Mouse (Mus musculus) cerebellum, adult 2 months (tissue): ENCODE results near the gene Bpi. TPM values are rescaled to one million over a fixed set of nuclear protein-coding genes. Genes with fewer than 3 reads are reported as not detected.

Experiments used
- DNase-seq, 2 experiments: peaks; one replicate each; pipeline ENCODE4 v3.0.0; 2021
- H3K27ac ChIP-seq: fragments of 200-500 bp; 2 replicates; pipeline ENCODE4 v1.5.1; 2012; ENCODE audit warnings: low read length, control low read depth, inconsistent platforms; ENCODE audit not compliant: insufficient read depth
- H3K27me3 ChIP-seq: fragments of 200-500 bp; 2 replicates; pipeline ENCODE4 v1.6.1; 2012; ENCODE audit warnings: inconsistent platforms, mild to moderate bottlenecking, low read length, moderate library complexity; ENCODE audit not compliant: control insufficient read depth, insufficient read depth
- H3K4me1 ChIP-seq: fragments of 200-500 bp; 2 replicates; pipeline ENCODE4 v1.6.1; 2011; ENCODE audit warnings: low read length; ENCODE audit not compliant: control insufficient read depth, insufficient read depth
- H3K4me3 ChIP-seq: fragments of 200-500 bp; replicated peaks from 2 replicates; pipeline ENCODE3; 2011; ENCODE audit warnings: mild to moderate bottlenecking, low read depth, low read length, control low read depth; ENCODE audit not compliant: insufficient read depth
- CTCF ChIP-seq: fragments of 200-500 bp; IDR thresholded peaks from 2 replicates; pipeline ENCODE4 v1.5.1; 2011; ENCODE audit warnings: low read depth, mild to moderate bottlenecking, control low read depth, low read length, moderate library complexity, borderline replicate concordance; ENCODE audit not compliant: insufficient read depth
- POLR2A ChIP-seq: fragments of 200-500 bp; IDR thresholded peaks from 2 replicates; pipeline ENCODE4 v1.6.1; 2011; ENCODE audit warnings: low read length, control low read depth, borderline replicate concordance; ENCODE audit not compliant: insufficient read depth
- WGBS: fragments of 180-500 bp; shearing (Covaris S2); methylation state at CpG from one replicate; pipeline ENCODE4 v1.1.7; 2018; 5-methylcytosine and 5-hydroxymethylcytosine counted together
- polyA plus RNA-seq: library from polyadenylated mRNA; depleted of rRNA; stranded (reverse); fragments of >200 nt; gene quantifications from 2 replicates; pipeline ENCODE4 v1.2.3, GENCODE M21; 2012

Bpi gene
- polyA plus RNA-seq, 1 experiment: not detected

- peaks cover 4% of the 10 kb centered on the region for H3K4me1 ChIP-seq
- H3K27me3 ChIP-seq: no peaks in the 10 kb centered on the region
- H3K4me3 ChIP-seq: no peak overlapping the region
- WGBS: 82% methylated on average over 16 of the region's 16 CpGs
- H3K27ac ChIP-seq: no peak overlapping the region
- no peak for TF ChIP-seq CTCF
- no peak for TF ChIP-seq POLR2A
- no peak for DNase-seq
These were observed 23.8 kb downstream of the Bpi start for GRCm38 (mm10) chr2:158281497-158282205.

- no peak overlapping the region for H3K27ac ChIP-seq
- H3K27me3 ChIP-seq: no peaks in the 10 kb centered on the region
- DNase-seq: peak; percentile 31 to 50
- H3K4me3 ChIP-seq: no peak overlapping the region
- whole genome bisulfite sequencing: 30% methylated on average over 7 of the region's 7 CpGs
- peaks cover 4% of the 10 kb centered on the region for H3K4me1 ChIP-seq
- TF ChIP-seq POLR2A: no peak
- TF ChIP-seq CTCF: no peak
These were observed 25.2 kb downstream of the Bpi start for GRCm38 (mm10) chr2:158283136-158283535.

- Histone ChIP-seq H3K4me3 (no peak overlapping the region), H3K4me1 (peaks cover 4% of the 10 kb centered on the region), H3K27ac (no peak overlapping the region), H3K27me3 (no peaks in the 10 kb centered on the region)
- TF ChIP-seq CTCF: no peak
- no peak for TF ChIP-seq POLR2A
- no peak for DNase-seq
- WGBS: 94% methylated on average over 6 of the region's 6 CpGs
These were observed 25.9 kb downstream of the Bpi start for GRCm38 (mm10) chr2:158283771-158284170.

- DNase-seq: peak; percentile 46 to 52
- no peak overlapping the region for H3K4me3 ChIP-seq
- H3K27me3 ChIP-seq: no peaks in the 10 kb centered on the region
- TF ChIP-seq CTCF (peak; percentile 90), POLR2A (no peak)
- no peak overlapping the region for H3K27ac ChIP-seq
- WGBS: 46% methylated on average over 11 of the region's 11 CpGs
- peaks cover 4% of the 10 kb centered on the region for H3K4me1 ChIP-seq
These were observed 26.7 kb downstream of the Bpi start for GRCm38 (mm10) chr2:158284571-158284970.

GRCm38 (mm10) chr2:158285655-158286054, 27.8 kb downstream of the Bpi start:
- H3K4me1 ChIP-seq: peaks cover 4% of the 10 kb centered on the region
- no peak overlapping the region for H3K27ac ChIP-seq
- no peak overlapping the region for H3K4me3 ChIP-seq
- no peaks in the 10 kb centered on the region for H3K27me3 ChIP-seq
- TF ChIP-seq CTCF (no peak), POLR2A (no peak)
- DNase-seq: no peak
- WGBS: 43% methylated on average over 6 of the region's 6 CpGs

- Histone ChIP-seq H3K4me1 (no peaks in the 10 kb centered on the region), H3K27me3 (no peaks in the 10 kb centered on the region), H3K4me3 (no peak overlapping the region), H3K27ac (no peak overlapping the region)
- TF ChIP-seq CTCF: no peak
- TF ChIP-seq POLR2A: no peak
- 38% methylated on average over 9 of the region's 9 CpGs for WGBS
- no peak for DNase-seq
These were observed 37.8 kb downstream of the Bpi start for GRCm38 (mm10) chr2:158295700-158296099.

- no peaks in the 10 kb centered on the region for H3K4me1 ChIP-seq
- no peak overlapping the region for H3K27ac ChIP-seq
- whole genome bisulfite sequencing: 35% methylated on average over 3 of the region's 3 CpGs
- no peak for TF ChIP-seq CTCF
- TF ChIP-seq POLR2A: no peak
- DNase-seq: no peak
- no peaks in the 10 kb centered on the region for H3K27me3 ChIP-seq
- H3K4me3 ChIP-seq: no peak overlapping the region
These were observed 41.3 kb downstream of the Bpi start for GRCm38 (mm10) chr2:158299203-158299602.

GRCm38 (mm10) chr2:158299731-158300130, 41.8 kb downstream of the Bpi start:
- WGBS: 34% methylated on average over 4 of the region's 4 CpGs
- Histone ChIP-seq H3K4me3 (no peak overlapping the region), H3K4me1 (no peaks in the 10 kb centered on the region), H3K27ac (no peak overlapping the region), H3K27me3 (no peaks in the 10 kb centered on the region)
- DNase-seq: no peak
- TF ChIP-seq POLR2A: no peak
- no peak for TF ChIP-seq CTCF

- TF ChIP-seq POLR2A: no peak
- no peak for TF ChIP-seq CTCF
- H3K27me3 ChIP-seq: no peaks in the 10 kb centered on the region
- 59% methylated on average over 3 of the region's 3 CpGs for WGBS
- no peak overlapping the region for H3K27ac ChIP-seq
- H3K4me3 ChIP-seq: no peak overlapping the region
- no peak for DNase-seq
- H3K4me1 ChIP-seq: no peaks in the 10 kb centered on the region
These were observed 44.9 kb downstream of the Bpi start for GRCm38 (mm10) chr2:158302807-158303206.
